Mouse (Mus musculus): Measurements from ENCODE around the gene Blm.

DNA sequence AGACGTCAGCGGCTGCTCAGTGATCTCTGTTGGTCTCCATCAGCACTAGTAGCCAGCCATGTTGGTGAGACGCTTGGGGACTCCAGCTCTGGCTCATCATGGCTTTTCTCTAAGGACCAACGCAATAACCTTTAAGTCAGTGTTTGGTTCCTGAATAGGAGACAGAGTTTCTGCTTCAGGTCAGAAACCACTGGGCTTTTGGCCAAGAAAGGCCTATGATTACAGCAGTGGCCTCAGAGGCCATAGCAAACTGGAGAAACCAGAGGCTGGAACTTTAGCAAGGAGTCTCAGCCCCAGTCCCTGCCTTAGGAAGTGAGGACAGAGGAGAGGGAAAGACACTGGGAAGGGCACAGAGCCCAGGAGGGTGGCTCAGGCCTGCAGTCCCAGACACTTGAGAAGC, 114.3 kb downstream of the Blm start:
- TF ChIP-seq GATA1 (IDR thresholded peaks at IDR 0.05; ENCODE audit: borderline replicate concordance, low read length) (no peak), FLI1 (IDR thresholded peaks at IDR 0.05; ENCODE audit: low read length) (no peak)
